Mouse (Mus musculus) brain, adult 2 months (tissue): ENCODE measurements around the gene Calm4.
"Not testable (repeated sequence)": the region's sequence is repeated elsewhere in the genome, so short reads cannot be mapped to it uniquely, and the experiment has no call there.

Experiments used
- DNase-seq: peaks from one replicate; pipeline ENCODE4 v3.0.0; 2011; ENCODE audit warnings: low read depth, low spot score

Calm4 gene

DNA sequence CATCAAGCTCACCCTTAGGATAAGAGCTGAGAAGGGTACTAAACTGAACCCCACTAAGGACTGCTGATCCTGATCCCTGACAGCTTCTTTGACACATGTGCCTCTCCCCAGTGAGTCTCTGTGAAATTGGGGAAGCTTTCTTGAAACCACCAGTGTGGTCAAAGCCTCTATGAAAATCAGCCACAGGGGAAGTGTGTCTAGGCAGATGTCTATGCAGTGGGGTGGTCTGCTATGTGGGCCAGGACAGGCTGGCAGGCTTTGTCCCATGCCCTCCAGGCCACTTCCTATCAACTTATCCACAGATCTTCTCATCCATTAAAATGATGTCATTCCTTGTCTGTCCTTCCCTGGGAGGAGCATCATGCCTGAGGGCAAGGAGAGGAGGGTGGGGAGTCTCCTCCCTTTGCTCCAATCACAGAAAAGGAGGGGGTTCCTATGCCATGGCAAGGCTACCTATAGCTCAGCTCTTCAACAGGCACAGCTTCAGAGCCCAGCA is at the start of gene Calm4:
TSS of gene Calm4 (plus strand) at position 446 of the 496 bp plus-strand sequence.
- DNase-seq: not testable (repeated sequence)

DNA sequence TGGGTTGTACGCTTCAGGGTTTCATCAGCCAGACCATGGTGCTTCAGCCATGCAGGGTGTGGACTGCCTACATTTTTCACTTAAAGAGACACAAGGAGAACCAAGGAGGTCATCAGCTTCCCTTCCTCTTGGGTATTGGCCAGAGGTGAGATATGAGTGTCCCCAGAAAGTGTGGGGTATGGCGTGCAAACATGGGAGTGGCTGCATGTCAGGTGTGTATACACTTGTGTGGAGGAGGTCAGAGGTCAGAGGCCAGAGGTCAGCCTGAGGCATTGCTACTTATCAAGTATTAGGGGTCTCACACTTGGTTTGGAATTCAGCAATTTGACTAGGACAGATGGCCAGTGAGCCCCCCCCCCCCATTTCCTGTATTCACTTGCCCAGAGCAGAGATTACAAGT is 49.0 kb upstream of the Calm4 start:
- DNase-seq: no peak

DNA sequence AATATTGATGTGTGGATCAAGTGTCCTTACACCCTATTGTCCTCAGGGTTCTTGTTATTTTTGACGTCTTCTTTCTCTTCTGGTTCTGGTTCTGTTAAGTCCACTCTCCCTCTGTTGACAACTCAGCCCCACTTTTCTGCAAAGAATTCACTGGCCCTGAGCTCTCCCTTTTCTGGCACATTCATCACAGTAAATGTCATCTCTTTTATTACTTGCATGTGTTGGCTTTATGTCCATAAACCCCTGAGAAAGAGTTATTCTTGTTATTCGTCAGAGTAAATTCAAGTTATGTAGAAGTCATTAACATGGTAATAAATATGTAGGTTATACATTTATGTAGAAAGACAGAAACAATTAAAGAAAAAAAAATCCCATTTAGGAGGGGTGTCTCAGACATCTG is 48.0 kb upstream of the Calm4 start:
- DNase-seq: no peak

DNA sequence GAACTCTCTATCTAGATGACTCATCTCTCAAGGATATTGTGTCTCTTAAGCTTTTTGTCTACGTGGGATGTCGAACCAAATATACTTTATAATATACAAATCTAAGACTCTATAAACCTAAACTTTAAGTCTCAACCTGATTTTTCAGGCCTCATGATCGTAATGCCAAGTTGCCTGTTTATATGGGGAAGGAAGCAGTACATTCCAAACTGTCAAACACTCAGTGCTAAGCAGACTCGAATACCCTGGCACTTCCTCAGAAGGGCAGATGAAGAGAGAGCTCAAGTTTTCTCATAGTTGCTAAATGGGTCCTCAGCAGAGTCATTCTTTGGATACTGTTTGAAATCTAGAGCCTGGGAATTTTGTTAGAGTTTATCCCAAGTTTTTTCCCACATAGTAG is 40.9 kb upstream of the Calm4 start:
- no peak for DNase-seq

DNA sequence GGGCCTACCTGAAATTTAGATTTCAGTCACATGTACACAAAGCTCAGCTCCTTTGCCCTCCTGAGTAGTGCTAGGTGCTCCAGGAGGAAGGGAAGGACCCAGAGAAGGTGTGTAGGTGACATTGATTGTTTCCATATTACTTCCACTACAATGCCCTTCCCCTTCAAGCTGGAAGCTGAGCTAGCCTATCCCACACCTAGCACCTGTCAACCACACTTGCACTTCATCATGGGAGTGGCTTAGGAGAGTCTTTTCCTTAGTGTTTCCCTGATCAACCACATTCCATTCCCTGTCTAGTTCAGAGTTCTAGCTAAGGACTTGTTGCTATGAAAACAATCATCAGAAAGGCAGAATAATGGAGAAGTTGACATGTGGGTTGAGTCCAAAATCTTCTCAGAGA is 38.8 kb upstream of the Calm4 start:
- DNase-seq: no peak

DNA sequence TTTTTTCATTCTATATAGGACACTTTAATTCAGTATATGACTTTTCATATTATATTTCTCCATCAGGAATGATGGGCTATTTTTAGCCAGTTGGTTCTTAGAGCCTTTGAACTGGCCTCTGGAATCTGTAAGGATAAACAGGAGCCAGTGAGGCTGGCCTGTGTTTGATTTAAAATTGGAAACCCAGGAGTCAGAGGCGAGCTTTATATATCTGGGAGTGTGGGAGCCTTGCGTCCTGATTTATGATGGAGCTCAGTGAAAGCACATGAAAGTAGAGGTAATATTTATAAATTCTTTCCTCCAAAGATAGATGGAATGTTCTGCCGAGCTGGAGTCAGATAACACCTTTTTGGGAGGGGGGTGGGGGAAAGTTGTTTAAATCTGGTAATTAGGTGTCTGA is 38.2 kb upstream of the Calm4 start:
- no peak for DNase-seq

DNA sequence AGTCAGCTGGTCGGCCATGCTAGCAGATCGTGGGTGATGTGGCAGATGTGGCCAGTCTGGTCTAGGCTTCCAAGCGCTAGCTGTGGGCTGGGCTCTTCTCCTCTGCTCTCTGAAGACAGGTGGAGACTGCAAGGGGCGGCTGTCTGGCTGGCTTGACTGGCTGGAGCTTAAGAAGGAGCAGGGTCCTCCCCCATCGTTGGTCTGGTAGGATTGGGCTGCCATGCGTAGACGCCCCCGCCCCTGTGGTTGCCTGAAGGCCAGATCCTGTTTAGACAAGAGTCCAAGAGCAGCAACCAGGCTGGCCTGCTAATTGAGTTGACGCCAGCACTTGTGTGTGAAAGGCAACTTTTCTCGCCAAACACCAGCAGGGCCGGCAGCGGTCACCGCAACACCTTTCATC is 33.4 kb upstream of the Calm4 start, which contains the start of gene Calml3:
TSS of gene Calml3 (minus strand) at position 131 of the 400 bp plus-strand sequence.
- DNase-seq: no peak

DNA sequence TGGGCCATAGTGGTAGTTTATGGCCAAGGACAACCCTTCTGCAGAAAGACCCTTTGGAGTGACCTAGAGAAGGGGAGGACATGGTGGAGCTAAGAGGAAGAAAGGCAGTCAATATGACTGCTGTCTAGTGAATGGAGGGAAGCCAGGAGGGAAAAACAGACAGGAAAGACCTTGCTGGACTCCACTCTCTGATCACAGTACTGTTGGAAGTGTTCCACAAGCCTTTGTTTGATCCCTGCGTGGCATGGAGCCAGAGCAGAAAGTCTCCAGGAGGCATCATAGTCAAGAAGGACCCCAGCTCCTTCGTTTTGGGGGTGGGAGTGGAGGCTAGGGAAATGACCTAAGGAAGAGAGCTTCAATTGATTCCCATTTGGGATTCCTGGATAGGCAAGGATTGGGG is 32.4 kb upstream of the Calm4 start:
- no peak for DNase-seq

DNA sequence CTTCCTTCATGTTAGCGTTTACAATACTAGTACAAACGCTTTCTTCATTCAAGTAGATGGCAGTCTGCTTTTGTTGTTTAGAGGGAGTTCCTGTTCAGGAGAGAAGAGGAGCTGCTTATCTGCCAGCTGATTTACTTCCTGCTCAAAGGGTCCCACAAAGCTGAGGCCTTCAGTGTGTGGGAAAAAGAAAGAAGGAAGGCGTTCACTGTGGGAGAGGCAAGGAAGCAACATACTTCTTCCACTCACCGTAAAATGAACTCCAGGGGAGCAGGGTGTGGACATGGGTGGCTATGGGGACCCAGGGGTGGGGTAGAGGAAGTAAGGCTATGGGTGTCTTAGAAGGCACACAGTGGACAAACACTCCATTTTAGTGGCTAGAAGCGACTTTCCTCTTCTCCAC is 31.9 kb upstream of the Calm4 start:
- DNase-seq: no peak

DNA sequence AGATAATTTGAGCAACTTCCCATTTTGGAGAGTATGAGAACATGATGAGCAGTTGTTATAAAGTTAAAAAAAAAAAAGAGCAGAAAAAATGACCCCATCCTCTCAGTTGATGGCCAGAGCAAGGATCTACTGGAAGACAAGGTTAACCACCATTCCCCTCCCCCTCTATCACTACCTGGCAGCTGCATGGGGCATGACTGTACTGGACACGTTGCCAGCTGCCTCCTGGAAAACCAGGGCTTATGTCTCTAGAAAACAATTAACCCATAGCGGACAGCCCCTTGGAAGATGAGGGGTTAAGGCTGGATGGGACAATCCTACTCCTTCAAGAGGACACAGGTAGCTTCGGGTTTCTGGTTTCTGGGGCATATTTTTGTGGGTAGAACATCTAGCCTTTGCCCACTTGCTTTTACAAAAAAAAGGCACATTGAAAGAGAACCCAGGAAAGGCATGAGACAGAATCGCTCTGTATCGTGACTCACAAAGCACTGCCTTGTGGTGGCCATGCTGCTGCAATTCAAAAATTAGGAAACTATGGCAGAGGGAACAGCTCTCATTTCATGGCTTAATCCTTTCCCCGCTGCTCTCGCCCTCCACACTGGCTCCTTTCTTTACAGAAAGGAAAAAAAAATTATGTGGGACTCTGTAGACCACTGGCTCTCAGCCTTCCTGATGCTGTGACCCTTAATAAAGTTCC is 30.3 kb upstream of the Calm4 start:
- DNase-seq: no peak

DNA sequence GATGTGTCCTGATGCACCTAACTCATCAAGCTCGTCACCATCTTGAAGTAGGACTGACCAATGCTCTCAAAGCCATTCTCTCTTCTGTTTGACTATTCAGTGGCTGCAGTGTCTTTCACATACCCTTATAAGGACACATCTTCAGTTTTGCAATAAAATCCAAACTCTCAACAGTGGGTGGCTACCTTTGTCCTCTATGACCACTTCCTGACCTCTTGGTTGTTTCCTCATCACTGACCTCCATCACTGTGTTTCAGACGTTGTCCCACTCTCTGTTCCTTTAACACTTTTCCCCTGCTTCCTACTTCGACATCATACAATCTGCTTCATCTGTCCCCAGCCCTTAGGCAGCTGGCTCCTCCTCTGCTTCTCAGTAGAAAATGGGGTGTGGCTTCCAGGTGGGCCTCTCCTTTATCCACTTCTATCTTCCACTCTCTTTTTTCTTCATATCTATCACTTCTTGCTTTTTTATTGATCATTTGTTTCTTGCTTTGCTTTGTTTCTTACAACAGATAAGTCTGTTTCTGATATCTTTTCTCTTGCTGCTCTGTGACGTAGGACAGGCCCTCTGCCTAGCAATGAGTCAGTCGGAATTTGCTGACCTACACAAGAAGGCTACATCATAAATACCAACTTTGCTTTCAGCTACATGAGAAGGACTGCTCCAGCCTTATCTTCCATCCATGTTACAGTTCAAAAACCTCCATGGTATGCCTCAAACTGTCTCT is 19.4 kb upstream of the Calm4 start:
- DNase-seq: no peak

DNA sequence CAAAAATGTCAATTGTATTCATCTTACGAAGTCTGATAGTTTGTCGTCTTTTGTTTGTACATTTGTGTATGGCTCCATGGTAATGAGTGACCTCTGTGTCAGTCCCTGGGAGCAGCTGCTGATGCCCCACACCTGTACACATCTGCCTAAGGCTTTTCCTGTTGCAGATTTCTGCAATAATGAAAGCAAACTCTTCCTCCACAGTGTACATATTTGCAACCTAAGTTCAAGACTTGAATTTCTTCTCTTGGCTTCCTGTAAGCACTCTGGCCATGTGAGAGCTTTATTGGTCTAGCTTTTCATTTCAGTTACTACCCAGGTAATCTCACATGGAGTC is 18.8 kb upstream of the Calm4 start:
- DNase-seq: no peak

DNA sequence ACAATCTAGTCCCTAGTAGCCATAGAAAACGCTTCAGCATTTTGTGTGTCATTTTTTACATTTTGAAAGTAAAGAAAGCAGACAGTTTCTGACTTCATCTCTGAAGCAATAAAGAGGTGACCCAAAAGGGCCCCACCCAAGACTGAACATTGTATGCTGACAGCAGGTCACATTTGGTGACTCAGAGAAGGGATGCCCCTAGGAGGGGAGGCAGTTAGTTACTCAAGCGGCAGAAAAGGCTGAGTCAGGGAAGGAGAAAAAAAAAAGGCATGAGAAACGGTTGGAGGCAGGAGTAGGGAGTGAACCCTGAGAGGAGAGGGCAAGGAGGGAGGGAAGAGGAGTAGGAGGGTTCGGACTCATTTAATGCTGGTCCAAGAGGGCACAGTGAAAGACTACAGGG is 15.5 kb upstream of the Calm4 start:
- no peak for DNase-seq

DNA sequence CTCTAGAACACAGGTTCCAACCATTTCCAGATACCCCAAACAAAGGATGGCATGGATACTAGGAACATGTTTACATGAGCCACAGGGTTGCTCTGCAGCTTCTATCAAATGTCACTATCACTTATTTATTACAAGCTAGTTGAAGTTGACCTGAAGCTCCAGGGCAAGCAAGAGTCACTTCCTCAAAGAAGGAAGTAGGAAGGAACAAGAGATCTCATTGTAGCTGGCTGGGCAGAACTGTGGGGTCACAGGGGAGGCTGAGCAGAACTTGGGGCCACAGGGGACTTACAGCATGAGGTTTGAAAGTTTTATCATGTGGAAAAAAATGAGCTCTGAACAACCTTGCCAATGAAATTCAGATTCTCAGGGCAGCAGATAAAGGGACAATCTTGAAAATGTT is 11.8 kb upstream of the Calm4 start:
- DNase-seq: no peak

DNA sequence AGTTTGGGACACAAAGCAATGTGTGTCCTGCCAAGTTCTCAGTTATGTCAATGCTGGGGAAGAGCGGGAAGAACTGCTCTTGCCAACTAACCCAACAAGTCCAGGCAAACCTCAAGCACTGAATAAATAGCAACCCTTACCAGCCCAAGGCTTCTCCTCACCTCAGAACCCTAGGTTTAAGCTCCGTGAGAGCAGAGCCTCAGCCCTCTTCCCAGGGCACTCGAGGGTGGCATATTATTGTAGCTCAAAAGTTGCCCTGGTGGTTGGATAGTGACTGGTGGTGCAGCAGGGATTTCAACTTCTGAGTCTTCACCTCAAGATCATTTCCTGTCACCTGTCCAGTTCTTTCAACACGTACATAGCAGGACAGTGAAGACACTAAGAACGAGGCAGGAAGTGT is 6.0 kb upstream of the Calm4 start:
- DNase-seq: no peak

DNA sequence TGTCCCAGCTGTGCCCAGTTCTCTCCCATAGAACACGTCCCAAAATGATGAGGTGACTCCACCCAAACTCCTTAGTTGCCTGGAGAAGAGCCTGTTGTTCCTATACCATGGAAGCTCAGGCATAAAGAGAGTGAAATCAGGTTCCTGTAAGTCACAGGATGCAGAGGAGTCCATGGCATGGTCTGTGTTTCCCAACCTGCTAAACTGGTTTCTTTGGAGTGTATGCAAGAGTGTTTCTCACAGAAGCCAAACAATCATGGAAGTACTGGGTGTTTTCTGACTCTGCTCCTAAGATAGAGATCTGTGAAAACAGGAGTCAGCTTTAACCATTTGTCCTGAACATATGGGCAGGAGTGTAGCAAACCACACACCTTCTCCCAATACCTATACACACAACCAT is 5.6 kb upstream of the Calm4 start:
- no peak for DNase-seq

DNA sequence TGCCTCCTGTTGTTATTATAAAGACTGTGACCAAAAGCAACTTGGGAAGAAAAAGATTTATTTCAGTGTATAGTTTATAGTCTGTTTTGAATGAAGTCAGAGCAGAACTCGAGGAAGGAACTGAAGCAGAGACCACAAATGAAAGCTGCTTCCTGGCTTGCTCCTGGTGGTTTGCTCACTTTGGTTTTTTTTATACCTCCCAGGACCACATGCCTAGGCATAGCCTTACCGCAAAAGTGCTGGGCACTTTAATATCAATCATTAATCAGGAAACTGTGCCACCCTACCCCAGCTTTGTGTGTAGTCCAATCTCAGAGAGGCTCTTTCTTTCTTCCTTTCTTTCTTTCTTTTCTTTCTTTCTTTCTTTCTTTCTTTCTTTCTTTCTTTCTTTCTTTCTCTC is 5.1 kb upstream of the Calm4 start:
- no peak for DNase-seq

DNA sequence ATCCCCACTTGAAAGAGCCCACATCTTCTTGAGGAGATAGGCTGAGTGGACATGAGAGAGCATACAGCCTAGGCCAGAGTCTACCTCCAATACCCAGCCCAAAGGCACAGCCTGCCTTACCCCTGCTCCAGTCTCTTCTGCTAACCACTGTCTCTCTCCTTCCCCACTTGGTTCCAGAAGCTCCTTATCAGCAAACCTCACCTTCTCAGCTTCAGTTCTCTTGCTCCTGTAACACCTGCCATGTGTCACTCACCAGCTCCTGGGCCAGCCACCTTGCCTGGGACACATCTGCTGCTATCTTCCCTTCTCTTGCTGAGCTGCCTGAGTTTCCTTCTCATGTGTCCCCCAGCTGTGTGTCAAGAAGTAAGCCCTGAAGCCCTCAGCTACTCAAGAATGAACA is 3.9 kb upstream of the Calm4 start:
- not testable (repeated sequence) for DNase-seq

DNA sequence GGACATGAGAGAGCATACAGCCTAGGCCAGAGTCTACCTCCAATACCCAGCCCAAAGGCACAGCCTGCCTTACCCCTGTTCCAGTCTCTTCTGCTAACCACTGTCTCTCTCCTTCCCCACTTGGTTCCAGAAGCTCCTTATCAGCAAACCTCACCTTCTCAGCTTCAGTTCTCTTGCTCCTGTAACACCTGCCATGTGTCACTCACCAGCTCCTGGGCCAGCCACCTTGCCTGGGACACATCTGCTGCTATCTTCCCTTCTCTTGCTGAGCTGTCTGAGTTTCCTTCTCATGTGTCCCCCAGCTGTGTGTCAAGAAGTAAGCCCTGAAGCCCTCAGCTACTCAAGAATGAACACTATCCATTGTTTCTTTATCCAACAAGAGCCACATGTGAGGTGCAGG is 3.1 kb downstream of the Calm4 start:
- not testable (repeated sequence) for DNase-seq

DNA sequence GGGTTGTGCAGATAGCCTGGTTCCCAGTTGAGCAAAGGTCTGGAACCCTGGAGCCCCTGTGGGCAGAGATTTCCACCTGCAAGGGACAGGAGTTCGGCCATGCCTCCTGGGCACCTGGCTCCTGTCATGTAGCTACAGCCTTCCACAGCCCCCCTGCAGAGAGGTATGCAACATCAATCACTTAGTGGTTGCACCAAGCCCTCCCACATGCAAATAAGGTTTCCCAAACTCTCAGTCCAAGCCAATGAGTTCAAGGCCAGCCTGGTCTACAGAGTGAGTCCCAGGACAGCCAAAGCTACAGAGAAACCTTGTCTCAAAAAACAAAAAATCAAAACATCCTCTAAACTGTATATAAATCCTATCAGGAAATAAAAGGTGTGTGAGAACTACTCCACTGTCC is 12.8 kb downstream of the Calm4 start:
- no peak for DNase-seq

DNA sequence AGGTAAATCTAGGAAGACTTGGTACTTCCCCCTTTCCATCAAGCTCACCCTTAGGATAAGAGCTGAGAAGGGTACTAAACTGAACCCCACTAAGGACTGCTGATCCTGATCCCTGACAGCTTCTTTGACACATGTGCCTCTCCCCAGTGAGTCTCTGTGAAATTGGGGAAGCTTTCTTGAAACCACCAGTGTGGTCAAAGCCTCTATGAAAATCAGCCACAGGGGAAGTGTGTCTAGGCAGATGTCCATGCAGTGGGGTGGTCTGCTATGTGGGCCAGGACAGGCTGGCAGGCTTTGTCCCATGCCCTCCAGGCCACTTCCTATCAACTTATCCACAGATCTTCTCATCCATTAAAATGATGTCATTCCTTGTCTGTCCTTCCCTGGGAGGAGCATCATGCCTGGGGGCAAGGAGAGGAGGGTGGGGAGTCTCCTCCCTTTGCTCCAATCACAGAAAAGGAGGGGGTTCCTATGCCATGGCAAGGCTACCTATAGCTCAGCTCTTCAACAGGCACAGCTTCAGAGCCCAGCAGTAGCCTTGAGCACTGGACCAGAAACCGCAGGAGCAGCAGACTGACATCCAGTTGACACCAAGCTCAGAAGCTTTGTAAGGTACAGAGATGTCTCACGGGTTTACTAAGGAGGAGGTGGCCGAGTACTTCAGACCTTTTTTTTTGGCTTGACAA is 16.2 kb downstream of the Calm4 start, which contains the start of gene Calm5:
TSS of gene Calm5 (plus strand) at position 526 of the 686 bp plus-strand sequence.
- not testable (repeated sequence) for DNase-seq

DNA sequence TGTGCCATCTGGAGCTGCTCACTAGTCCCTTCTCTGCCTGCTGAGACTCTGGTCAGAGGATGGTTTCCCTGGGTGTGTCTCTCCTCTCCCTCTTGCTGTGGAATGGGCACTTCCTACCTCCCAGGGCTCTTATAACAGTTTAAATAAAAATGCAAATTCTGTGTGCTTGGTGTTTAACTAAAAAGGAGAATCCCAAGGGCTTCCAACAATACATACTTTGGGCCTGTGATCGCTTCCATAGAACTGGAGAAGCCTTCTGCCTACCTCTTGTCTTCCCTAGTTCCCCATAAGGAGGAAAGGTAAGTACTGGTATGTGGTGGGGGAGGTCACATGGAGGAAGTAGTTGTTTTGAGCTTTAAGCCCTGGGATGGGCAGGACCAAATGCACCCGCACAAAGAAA is 17.3 kb downstream of the Calm4 start:
- no peak for DNase-seq

DNA sequence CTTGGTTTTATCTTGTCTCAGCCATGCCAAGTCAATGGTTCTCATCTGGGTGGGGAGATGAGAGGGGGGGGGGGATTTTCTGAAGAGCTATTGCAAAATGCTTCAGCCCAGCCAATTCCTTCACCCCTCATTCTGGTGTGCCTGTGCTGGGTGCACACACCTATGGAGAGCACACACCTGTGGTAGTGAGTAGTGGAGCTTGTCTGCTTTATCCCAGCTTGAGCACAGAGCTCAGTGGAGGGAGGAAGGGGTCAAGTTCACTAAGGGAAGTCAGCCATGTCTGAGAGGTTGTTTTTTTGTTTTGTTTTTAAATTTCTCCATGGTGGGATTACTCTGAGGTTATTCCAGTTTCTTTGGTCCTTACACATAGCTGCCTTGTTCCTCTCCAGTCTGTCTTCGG is 18.7 kb downstream of the Calm4 start:
- DNase-seq: no peak
